Mouse (Mus musculus) heart, adult 11 months (tissue): Measurements from ENCODE around the gene Serpinb1a.

Experiments used
- DNase-seq: peaks from one replicate; pipeline ENCODE4 v3.0.0; 2022

The Serpinb1a gene

DNA sequence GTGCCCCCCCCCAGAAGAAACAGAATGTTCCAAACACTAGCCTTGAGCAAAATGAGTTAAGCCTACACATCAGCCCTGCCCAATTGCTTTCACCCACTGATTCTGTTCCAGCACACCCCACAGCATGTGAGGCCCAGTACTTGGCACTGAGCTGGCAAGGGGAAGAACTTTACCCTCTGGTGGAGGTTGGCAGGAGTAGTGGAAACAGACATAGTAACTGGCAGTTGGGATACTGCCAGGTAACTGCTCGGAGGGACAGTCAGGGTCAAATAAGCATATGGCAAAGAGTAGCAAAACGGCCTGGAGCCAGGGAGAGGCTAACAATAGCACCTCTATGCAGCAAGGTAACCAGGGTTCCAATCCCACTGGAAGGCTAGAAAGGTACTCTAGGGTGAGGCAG is 56.4 kb downstream of the Serpinb1a start:
- peak; percentile 98 for DNase-seq
